ENCODE assay signal across 8 mouse cellular contexts in the genomic region with DNA sequence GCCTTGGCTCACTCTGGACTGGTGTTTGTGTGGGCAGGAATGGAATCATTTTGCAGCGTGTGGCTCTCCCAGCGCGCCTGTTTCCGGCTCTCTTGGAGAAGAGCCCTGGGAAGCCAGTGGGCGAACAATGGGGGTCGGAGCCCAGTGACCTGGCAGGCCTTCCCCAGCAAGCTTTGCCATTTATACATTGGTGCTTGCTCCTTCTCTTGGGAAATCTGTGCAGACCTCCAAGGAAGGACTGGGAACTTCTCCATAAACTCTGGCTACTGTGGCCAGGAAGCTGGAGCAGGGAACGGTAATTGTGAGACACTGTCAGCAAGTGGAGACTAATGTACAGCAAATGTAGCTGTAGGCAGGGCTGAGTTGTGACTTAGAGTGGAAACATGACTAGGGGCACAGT.
A peak's percentile ranks its signal among the peaks of the same experiment; 100 is the strongest.
DNase-seq lines count a peak whose midpoint lies in the region; ATAC-seq lines count a peak whose summit lies in the region.

No protein-coding gene starts in this region.

- 30% methylated on average over 7 of the region's 7 CpGs for WGBS in hindbrain, embryonic 11.5 days

- H3K9ac ChIP-seq in hindbrain, embryonic 11.5 days (ENCODE audit: low read depth, low read length): 0 out of 2 replicates have a peak overlapping the region, but pooled peaks have one; percentile 4

- no peaks in the 10 kb centered on the region for H3K27me3 ChIP-seq in hindbrain, embryonic 11.5 days (ENCODE audit: control insufficient read depth, insufficient read depth, low read length)

- no peaks in the 10 kb centered on the region for H3K9me3 ChIP-seq in hindbrain, embryonic 11.5 days (ENCODE audit: control insufficient read depth, low read length)

- no peak overlapping the region for H3K4me2 ChIP-seq in hindbrain, embryonic 11.5 days (replicated peaks; ENCODE audit: low read depth, low read length)

- DNase-seq in right cerebral cortex, adult 18-20 months: peak; percentile 41
- no peak for DNase-seq in right cerebral cortex, postnatal 14 days
- DNase-seq in gastrocnemius, postnatal 14 days: peak; percentile 51
- DNase-seq in hindbrain, embryonic 11.5 days (ENCODE audit: low spot score): peak; percentile 29
- DNase-seq in lung, postnatal 25 days (ENCODE audit: low spot score): peak; percentile 8
- no peak for DNase-seq in testis, postnatal 10 days (ENCODE audit: low spot score)
- no peak for DNase-seq in thymus, postnatal 25 days

- ATAC-seq in hindbrain, embryonic 11.5 days (ENCODE audit: low FRiP score): peak; percentile 25
- ATAC-seq in CD4-positive, CD25-positive, alpha-beta regulatory T cell, adult 4 months: no peak

- H3K4me3 ChIP-seq in hindbrain, embryonic 11.5 days (ENCODE audit: low read depth, low read length): no peak overlapping the region

- H3K36me3 ChIP-seq in hindbrain, embryonic 11.5 days (ENCODE audit: control insufficient read depth, insufficient read depth, low read length): no peaks in the 10 kb centered on the region

- H3K27ac ChIP-seq in hindbrain, embryonic 11.5 days (ENCODE audit: low read depth, low read length): peak overlapping the region; percentile 30; the same call in 1 of the 2 replicates

- H3K4me1 ChIP-seq in hindbrain, embryonic 11.5 days (replicated peaks; ENCODE audit: control insufficient read depth, insufficient read depth, low read length): peaks cover 5% of the 10 kb centered on the region

- intact Hi-C loops in gastrocnemius, postnatal 14 days (cut with DNase I; ENCODE audit: low total_unique reads): loop anchor here (10.0 kb wide), 2 partner anchors 161 to 271 kb away; a partner anchor contains a TSS

Comparison
In these comparisons a context has a peak if more than half of its experiments do, and no peak if none do; other contexts are left out.
1. DNase-seq: peak in right cerebral cortex, adult 18-20 months (single experiment), gastrocnemius, postnatal 14 days (single experiment), hindbrain, embryonic 11.5 days (single experiment) and lung, postnatal 25 days (single experiment); none in right cerebral cortex, postnatal 14 days (single experiment), testis, postnatal 10 days (single experiment) and thymus, postnatal 25 days (single experiment).